Mouse (Mus musculus) regulatory T cell (primary cell): Measurements from ENCODE around the gene Gm49373.
"Not testable (repeated sequence)": the region's sequence is repeated elsewhere in the genome, so short reads cannot be mapped to it uniquely, and the experiment has no call there.

ENCODE experiments used
- in situ Hi-C: fragments of 300-600 bp; cut with MboI, MseI; formaldehyde crosslinking; loops from one replicate; pipeline ENCODE4 v1.15.1; 2025; ENCODE audit warnings: high pct_unique_total_duplicates

The Gm49373 gene

GRCm38 (mm10) chr9:21074173-21074572, 1.3 kb upstream of the Gm49373 start:
- in situ Hi-C loops = no loop called here

- in situ Hi-C loops = no loop called here
Measured at GRCm38 (mm10) chr9:21072641-21073040, 255 bp downstream of the Gm49373 start.

DNA sequence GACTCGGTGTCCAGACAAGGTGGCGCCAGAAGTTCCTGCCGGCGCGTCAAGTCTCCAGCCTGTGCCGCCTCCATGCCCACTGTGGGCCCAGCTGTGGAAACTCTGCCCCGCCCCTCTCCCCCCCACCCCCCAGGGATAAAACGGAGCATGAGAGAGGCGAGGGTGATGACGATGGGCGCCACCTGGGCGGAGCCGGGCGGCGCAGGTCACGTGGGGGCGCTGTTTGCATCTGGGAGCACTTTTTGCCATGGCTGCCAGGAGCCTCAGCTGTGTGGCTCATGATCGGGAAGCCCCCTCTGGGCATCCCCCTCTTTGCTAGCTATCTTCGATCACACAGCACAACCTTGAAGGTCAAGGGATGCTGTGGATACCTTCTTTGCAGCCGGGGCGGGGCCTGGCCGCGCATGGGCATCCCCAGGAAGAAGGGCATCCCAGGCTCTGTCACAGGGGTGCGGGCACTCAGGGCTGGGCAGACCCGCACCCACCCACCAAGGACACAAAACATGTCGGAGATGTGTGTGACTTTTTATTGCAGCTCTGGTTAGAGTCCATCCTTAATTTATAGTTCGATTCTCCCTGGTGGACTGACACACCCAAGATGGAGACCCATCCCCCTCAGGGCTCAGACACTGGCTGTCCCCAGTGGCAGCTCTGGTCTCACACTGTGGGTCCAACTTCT, 5.8 kb downstream of the Gm49373 start, which contains the start of gene Zglp1:
TSS of gene Zglp1 (minus strand) at position 88 of the 679 bp plus-strand sequence.
- in situ Hi-C loops = no loop called here

GRCm38 (mm10) chr9:21062928-21063327, 10.0 kb downstream of the Gm49373 start:
- in situ Hi-C loops = no loop called here

DNA sequence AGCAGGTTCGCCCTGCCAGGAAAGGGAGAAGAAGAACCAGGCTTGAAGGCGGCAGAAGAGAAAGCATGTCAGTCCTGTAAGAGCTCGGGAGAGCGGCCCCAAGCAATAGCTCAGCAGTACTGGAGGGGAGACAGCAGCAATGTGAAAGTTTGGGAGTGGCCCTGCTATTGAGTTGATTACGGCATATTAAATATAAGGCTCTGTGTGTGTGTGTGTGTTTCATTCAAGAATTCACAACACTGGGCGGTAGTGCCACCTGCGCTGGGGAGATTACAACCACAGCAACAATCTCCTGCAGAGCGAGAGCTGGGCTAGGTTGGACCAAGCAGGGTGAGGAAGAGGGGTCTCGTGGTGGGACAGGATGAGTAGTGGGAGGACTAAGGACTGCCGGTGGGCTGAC, 21.3 kb downstream of the Gm49373 start:
- in situ Hi-C loops = no loop called here

- in situ Hi-C loops = no loop called here
Measured at GRCm38 (mm10) chr9:21045235-21045634, 27.7 kb downstream of the Gm49373 start.

- in situ Hi-C loops = not testable (repeated sequence)
Measured at GRCm38 (mm10) chr9:21044785-21045184, 28.1 kb downstream of the Gm49373 start.

DNA sequence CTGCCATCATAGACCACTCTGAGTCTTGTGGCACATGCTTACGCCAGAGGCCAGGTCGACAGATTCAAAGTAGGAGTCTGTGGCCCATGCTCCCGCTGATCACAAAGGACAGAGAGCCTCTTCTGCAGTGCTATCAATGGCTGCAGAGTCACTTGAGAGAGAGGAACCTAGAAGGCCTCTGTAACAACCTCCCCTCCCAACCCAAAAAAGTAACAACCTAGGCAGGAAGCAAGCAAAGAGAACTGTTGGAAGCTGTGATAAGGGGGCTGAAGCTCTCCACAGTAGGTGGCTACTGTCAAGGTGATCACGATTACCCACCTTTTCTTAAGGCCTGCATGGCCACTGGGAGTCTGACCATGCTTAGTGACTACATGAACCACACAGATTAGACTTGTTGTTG, 29.3 kb downstream of the Gm49373 start:
- in situ Hi-C loops = no loop called here

DNA sequence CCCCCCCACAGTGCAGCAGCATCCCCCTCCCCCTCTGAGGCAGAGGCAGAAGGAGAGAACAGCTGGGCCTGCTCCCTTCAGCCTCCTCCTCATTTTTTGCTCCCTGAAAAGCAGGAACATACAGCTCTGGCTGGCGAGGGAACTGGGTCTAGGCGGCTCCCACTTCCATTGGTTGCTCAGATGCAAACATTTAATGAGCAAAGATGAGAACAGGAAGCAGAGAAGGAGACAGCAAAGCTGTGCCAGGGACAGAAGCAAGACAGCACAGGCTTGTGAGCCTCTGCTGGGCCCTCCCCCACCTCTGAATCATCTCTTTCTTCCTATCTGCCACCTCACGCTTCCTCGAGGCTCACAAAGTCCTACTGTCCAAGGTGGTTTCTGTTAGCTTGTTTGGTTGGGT, 31.6 kb downstream of the Gm49373 start:
- in situ Hi-C loops = no loop called here

DNA sequence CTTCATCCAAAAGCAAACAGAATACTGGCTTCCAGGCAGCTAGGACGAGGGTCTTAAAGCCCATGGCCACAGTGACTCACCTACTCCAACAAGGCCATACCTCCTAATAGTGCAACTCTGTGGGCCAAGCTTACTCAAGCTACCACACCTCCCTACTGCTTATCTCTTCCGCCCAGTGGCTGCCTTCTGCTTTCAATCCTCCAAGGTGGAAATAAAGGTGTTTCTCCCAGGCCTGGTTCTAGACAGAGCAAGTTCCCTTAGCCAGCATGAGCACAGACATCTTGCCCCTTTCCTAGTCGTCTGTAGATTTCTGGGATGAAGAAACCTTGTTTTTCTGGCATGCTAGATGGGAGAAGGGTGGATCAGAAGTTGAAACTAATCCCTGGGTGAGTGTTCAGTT, 33.1 kb downstream of the Gm49373 start:
- in situ Hi-C loops = no loop called here

- in situ Hi-C loops = no loop called here
Measured at GRCm38 (mm10) chr9:21037481-21037891, 35.4 kb downstream of the Gm49373 start.

DNA sequence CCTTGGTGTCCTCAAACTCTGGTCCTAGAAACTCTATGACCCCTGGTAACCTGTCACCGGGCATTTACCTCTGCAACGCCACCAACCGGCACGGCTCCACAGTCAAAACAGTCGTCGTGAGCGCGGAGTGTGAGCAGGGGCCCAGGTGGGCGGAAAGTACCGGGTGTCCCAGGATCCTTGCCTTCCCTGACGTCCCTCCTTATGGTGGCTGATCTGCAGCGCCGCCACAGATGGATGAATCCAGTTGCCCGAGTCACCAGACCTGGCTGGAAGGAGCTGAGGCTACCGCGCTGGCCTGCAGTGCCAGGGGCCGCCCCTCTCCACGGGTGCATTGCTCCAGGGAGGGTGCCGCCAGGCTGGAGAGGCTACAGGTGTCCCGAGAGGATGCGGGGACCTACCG, 36.2 kb downstream of the Gm49373 start:
- in situ Hi-C loops = no loop called here

- in situ Hi-C loops = no loop called here
Measured at GRCm38 (mm10) chr9:21036161-21036560, 36.7 kb downstream of the Gm49373 start.

DNA sequence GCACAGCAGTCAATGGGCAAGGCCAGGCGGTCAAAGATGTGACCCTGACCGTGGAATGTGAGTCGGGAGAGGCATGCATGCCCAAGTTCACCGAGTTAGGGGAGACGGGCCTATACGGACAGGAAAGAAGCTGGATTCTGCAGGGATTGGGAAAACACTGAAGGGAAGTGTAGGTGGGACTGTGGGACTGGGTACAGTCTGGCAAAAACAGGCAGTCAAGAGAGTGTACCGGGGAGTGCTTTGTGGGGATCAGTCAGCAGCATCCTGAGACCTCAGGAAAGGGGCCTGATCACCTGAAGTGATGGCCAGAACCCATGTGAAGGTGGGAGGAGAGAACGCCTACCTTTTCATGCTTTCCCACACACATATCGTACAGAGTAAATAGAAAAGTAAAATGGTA, 37.3 kb downstream of the Gm49373 start:
- in situ Hi-C loops = no loop called here

- in situ Hi-C loops = loop anchor here (5.0 kb wide), 1 partner anchor 113 kb away; the partner anchor contains the start of gene Cdc37
Measured at GRCm38 (mm10) chr9:21034481-21035085, 38.3 kb downstream of the Gm49373 start.

DNA sequence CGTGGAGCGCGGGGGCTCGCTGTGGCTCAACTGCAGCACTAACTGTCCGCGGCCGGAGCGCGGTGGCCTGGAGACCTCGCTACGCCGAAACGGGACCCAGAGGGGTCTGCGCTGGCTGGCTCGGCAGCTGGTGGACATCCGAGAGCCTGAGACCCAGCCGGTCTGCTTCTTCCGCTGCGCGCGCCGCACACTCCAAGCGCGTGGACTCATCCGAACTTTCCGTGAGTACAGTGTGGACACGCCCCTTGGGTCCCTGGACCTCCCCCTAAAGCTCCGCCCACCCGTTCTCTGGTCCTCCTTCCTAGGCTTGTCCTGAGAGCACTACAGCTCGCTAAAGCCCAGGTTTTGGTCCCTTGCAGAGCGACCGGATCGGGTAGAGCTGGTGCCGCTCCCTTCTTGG, 39.8 kb downstream of the Gm49373 start:
- in situ Hi-C loops = loop anchor here (5.0 kb wide), 1 partner anchor 114 kb away; the partner anchor contains the start of gene Cdc37

- in situ Hi-C loops = loop anchor here (5.0 kb wide), 1 partner anchor 115 kb away; the partner anchor contains the start of gene Cdc37
Measured at GRCm38 (mm10) chr9:21032491-21032890, 40.4 kb downstream of the Gm49373 start.

DNA sequence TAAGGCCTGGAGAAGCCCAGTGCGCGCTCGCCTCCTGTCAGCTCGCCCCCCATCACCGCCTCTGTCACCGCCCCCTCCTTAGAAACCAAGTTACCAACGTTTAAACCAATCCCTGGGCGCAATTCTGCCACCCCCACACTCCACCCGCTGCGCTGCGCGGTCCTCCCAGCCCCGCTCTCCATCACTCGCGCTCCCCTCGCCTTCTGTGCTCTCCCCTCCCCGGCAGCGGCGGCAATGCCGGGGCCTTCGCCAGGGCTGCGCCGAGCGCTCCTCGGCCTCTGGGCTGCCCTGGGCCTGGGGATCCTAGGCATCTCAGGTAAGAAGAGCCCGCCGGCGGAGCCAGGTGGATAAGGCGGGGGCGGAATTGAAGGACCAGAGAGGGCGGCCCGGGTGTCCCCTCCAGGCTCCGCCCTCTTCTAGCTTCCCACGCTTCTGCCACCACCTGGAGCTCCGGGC, 41.0 kb downstream of the Gm49373 start, which contains the start of gene Icam5:
TSS of gene Icam5 (plus strand) at position 178 of the 456 bp plus-strand sequence.
- in situ Hi-C loops = loop anchor here (5.0 kb wide), 1 partner anchor 115 kb away; the partner anchor contains the start of gene Cdc37

DNA sequence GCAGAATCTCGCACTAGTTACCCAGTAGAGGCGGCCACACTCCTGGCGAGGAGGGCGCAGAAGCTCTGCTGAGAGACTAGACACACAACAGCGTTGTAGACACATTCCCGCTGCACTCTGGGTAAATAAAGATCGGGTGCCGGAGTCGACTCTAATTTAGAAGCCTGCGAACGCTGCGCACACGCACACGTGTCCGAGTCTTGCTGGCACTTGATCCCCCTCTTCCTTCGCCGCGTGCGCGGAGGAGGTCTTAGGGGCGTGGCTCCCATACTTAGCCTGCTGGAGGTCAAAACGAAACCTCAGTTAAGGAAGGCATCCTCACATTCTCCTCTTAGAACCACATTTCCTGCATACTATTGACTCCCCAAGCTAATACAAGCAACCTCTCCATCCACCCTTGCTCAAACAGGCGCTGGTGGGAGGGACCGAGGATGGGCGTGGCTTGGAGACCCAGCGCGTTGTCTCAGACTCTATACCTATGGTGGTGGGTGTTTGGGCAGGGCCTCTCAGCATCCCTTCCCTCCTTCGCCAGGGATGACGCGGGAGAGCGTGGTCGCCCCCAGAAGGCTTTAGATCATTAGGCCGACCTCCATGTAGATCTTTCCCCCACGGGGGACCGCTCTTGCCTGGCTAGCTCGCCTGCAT, 41.5 kb downstream of the Gm49373 start:
- in situ Hi-C loops = loop anchor here (5.0 kb wide), 1 partner anchor 116 kb away; the partner anchor contains the start of gene Cdc37

GRCm38 (mm10) chr9:21030781-21031250, 42.1 kb downstream of the Gm49373 start:
- in situ Hi-C loops = loop anchor here (5.0 kb wide), 1 partner anchor 116 kb away; the partner anchor contains the start of gene Cdc37

GRCm38 (mm10) chr9:21030055-21030600, 42.8 kb downstream of the Gm49373 start:
- in situ Hi-C loops = loop anchor here (5.0 kb wide), 1 partner anchor 117 kb away; the partner anchor contains the start of gene Cdc37
